Mouse (Mus musculus) adrenal gland, postnatal 14 days (tissue): ENCODE measurements around the gene Resf1. TPM values are rescaled to one million over a fixed set of nuclear protein-coding genes. Genes with fewer than 3 reads are reported as not detected.
"Not testable (repeated sequence)": the region's sequence is repeated elsewhere in the genome, so short reads cannot be mapped to it uniquely, and the experiment has no call there.

Experiments used
- DNase-seq: peaks from one replicate; pipeline ENCODE4 v3.0.0; 2021; ENCODE audit warnings: mixed read lengths
- long read RNA-seq, 2 experiments: library from polyadenylated mRNA; stranded (forward); transcript quantifications; one replicate each; pipeline ENCODE4 v2.0.0; 2021
- total RNA-seq: library from RNA; stranded (reverse); gene quantifications from 2 replicates; pipeline ENCODE4 v1.2.3, GENCODE M21; 2021

Resf1 gene
- 38.6 and 40.4 TPM in 2 replicates for total RNA-seq
- long read RNA-seq, experiment 1, partial matches to known transcripts, result 0 of 1 reads
- long read RNA-seq, experiment 1, other reads (novel, unspliced or antisense), result 1 of 1 reads
- long read RNA-seq, experiment 2, partial matches to known transcripts, result 0 of 1 reads
- long read RNA-seq, experiment 2, other reads (novel, unspliced or antisense), result 1 of 1 reads

DNA sequence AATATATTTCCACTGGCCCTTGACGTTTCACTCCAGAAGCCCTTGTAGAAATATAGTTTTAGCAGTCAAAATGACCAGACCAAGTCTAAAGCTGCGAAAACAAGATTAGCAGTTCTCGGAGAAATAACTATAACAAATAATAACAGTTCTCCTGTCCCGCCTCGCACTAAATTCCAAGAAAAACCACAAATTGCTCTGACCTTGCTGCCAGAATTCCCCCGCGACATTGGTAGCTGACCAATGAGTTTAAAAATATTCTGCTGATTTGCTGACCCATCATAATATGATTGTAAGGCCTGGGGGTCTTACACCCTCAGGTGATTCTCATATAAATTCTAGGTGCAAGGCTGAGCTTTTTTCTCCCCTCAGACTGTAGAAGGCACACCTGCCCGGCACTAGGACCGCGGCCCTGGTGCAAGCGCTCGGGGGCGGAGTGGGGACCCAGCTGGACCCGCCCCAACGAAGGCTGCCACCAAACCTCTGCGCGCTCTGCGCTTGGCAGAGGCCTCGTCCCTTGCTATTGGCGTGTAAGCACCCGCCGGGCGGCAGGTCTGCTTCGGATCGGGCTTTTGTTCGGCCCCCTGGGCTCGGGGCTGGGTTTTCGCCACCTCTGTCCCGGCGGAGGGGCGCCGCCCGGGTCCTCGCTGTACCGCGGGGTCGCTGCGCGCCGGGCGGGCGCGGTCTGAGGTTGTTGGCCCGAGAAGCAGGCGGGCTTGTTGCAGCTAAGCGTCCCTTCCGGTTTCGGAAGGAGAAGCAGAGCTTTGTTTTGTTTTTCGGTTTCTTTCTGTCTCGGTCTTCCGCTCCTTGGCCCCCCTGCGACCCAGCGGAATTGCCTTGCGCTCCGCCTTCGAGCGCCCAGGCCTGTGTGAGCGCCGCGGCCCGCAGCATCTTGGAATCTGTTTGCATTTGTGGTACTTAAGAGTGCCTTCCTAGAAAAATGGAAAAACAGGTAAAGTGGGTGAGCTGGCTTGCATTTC, at the start of gene Resf1:
Gene Resf1 (plus strand): TSS at position 459 of the 977 bp plus-strand sequence.
- peak; percentile 96 for DNase-seq

- DNase-seq, result no peak
Measured at GRCm38 (mm10) chr6:149260801-149261239, 48.4 kb upstream of the Resf1 start.

GRCm38 (mm10) chr6:149267951-149268350, 41.3 kb upstream of the Resf1 start:
- no peak for DNase-seq

DNA sequence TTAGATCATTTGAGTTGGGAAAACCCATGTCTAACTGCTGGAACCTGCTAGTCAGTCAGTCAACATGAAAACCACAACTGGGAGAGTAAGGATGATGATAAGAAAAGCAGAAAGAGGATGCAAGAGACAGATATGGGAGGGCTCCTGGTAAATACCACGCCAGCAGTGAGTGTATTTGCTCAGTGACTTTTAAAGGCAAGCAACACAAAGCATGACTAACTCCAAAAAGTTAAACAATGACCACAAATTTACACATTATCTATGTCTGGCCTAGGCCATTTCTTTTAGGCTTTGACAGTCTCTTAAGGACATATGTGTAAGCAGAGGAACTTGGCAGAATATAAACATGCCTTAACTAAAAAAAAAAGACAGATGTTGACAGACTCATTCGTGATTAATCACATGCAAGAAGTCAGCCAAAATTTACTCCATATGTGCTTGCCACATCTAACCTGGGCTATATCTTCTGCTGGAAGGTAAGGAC, 30.9 kb upstream of the Resf1 start:
- no peak for DNase-seq

DNA sequence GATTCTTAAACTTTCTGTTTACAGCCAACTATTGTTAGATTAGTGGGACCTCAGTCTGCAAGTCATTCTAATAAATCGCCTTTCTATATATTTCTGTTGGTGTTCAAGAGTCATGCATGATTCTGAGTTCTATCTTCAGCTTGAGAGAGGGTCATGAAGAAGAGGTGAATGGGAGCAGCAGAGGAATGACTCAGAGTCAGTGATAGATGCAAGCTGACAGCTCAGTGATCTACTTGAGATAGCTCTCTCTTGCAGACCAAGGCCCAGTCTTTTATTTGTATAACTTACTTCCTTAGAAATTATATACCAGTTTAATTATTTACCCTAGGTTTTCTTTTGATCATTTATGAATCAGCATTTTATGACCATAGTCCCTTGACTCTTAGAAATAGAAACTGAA, 30.3 kb upstream of the Resf1 start:
- no peak for DNase-seq

DNA sequence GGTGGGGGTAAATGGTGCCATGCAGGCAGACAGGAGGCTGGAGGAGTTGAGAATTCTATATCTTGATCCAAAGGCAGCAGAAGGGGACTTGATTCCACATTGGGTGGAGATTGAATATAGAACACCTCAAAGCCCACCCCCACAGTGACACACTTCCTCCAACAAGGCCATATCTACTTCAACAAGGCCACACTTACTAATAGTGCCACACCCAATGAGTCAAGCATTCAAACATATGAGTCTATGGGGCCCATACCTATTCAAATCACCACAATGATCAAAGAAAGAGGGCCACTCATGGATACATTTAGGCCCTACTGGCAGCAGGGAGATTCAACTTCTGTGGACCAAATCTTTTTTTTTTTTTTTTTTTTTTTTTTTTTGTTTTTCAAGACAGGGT, 28.7 kb upstream of the Resf1 start:
- DNase-seq, result no peak

DNA sequence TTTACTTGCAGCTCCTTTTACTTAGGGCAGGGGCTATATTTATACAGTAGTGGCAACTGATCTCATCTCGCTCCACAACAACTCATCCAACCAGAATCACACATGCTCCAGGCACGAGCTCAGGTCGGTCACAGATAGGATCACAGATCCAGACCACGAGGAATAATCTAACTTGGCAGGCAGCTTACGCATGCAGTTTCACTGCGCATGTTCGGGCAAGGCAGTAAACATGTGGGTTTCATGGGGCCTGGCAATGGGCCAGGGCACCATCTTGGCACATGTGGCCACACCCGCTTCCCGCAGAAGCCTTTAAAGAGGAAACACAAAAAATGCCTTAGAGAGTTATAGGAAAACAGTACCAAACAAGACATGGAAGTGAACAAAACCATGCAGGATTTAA, 21.0 kb upstream of the Resf1 start:
- not testable (repeated sequence) for DNase-seq

DNA sequence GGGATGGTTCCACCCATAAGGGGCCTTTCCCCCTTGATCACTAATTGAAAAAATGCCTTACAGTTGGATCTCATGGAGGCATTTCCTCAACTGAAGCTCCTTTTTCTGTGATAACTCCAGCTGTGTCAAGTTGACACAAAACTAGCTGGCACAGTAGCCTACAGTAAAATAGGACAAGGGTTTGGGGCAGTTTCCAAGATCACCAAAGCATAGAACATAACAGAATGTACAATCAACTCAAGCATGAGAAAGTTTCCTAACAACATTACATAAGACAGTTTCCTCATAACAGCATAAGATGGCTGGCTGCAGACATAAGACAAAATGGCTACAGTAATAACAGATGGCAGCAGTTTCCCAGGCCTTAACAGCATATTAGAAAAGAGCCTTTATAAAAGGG, 6.0 kb upstream of the Resf1 start:
- DNase-seq, result not testable (repeated sequence)

- DNase-seq, result no peak
Measured at GRCm38 (mm10) chr6:149307092-149307491, 2.1 kb upstream of the Resf1 start.

GRCm38 (mm10) chr6:149307801-149308200, 1.4 kb upstream of the Resf1 start:
- DNase-seq, result no peak

DNA sequence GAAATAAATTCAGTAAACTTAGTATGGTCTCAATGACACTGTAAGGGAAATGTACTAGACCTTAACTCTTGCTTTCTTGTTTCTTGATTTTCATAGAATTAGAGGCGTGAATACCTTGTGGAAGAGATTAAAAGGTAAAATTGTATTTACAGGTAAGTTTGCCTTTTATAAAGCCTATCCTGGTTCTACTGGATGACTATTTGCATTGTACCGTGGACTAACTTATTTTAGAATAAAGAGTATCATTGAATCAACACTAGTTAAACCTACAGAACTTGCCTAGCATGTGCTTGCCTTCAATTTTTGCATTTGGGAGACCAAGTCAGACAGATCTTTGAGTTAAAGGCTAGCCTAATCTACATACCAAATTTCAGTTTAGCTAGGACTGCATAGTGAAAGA, 1.0 kb downstream of the Resf1 start:
- no peak for DNase-seq

- no peak for DNase-seq
Measured at GRCm38 (mm10) chr6:149311044-149311443, 1.8 kb downstream of the Resf1 start.

DNA sequence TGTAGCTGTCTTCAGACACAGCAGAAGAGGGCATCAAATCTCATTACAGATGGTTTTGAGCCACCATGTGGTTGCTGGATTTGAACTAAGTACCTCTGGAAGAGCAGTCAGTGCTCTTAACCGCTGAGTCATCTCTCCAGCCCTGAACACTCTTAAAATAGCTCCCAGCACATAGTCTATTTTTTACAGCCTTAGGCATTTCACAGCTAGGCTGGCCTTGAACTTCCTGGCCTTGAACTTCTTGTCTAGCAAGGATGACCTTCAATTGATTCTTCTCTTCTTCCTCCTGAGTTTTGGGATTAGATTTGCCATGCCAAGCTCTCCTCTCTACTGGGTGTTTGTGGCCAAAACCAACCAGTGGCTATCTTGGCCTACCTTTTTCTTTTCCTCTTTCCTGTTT, 2.6 kb downstream of the Resf1 start:
- DNase-seq, result peak; percentile 12

- no peak for DNase-seq
Measured at GRCm38 (mm10) chr6:149312221-149312620, 3.0 kb downstream of the Resf1 start.

- no peak for DNase-seq
Measured at GRCm38 (mm10) chr6:149314918-149315317, 5.7 kb downstream of the Resf1 start.

DNA sequence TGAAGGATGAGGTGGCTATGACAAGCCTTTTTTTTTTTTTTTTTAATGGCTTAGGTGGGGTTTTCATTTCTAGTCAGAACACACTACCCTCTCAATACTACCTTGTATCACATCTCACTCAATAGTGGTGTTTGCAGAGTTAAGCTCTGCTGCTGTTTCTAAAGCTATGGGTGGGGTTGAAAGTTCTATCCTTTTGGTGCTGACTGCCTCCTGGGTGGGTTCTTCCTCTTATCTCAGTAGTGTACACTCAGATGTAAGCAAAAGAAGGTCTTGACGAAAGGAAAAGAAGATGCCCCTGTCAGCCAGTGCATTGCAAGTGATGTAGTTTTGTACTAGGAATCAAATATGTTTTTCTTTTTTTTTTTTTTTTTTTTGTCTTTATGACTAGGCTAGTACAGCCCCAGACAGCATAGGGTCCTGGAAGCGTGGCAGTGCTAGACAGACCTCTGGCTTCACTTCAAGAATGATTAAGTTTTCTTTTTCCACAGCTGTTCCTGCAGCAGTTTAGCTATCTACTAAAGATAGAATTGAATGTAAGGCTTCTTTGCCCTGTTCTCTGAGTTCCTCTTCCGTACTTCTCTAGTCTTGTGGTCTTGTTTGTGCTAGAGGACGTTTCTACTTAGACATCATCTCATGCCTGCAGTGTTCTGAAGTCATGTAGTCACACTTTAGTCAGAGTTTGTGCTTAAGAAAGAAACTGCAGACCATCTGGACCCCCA, 14.5 kb downstream of the Resf1 start:
- DNase-seq, result no peak

DNA sequence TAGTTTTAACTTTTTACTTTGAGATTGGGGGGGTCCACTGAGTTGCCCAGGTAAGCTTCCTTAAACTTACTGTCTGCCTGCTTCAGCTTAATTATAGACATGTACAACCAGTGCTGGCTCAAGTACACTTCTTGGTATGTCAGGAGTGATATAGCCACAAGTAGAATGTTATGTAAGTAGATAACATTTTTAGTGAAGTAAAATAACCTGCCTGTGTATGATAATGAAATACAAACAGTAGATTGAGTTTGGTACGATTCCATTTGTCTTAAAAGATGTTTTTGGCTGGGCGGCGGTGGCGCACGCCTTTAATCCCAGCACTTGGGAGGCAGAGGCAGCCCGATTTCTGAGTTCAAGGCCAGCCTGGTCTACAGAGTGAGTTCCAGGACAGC, 15.0 kb downstream of the Resf1 start:
- DNase-seq, result no peak

- no peak for DNase-seq
Measured at GRCm38 (mm10) chr6:149329071-149329470, 19.9 kb downstream of the Resf1 start.

- DNase-seq, result no peak
Measured at GRCm38 (mm10) chr6:149330332-149330731, 21.1 kb downstream of the Resf1 start.

DNA sequence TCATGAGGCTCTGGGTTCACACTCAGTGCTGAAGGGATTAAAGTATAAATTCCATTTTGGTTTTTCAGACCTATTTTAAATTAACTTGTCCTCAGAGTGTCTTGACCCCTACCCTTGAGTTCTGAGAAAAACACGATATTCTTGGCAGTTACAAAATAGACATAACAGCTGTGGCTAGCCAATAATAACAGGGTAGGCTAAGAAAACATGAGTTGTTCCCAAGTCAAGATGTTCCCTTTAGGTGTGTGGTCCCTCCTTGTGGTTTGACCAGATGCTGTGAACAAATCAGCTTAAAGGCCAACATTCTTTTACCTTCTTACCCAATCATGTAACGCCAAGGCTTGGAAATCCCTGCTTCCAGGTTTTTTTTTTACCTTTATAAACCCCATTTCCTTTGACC, 23.8 kb downstream of the Resf1 start:
- no peak for DNase-seq

DNA sequence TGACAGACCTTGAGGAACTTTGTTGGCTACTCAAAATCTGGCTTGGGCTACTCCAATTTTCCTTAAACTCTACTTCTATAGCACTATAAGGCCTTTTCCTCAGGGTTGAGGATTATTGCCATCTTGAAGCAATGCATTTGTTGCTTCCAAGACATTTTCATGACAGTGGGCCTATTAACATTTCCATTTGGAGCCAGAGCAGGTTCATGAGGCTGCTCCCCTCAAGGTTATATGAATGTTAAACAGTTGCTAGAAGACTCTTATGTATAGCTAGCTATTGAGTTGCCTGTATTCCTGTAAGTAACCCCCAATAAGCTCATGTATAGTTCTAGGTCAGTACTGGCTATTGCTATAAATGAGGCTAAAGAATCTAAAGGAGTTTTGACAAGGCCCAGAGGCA, 28.8 kb downstream of the Resf1 start:
- no peak for DNase-seq

- DNase-seq, result no peak
Measured at GRCm38 (mm10) chr6:149338622-149339021, 29.4 kb downstream of the Resf1 start.

DNA sequence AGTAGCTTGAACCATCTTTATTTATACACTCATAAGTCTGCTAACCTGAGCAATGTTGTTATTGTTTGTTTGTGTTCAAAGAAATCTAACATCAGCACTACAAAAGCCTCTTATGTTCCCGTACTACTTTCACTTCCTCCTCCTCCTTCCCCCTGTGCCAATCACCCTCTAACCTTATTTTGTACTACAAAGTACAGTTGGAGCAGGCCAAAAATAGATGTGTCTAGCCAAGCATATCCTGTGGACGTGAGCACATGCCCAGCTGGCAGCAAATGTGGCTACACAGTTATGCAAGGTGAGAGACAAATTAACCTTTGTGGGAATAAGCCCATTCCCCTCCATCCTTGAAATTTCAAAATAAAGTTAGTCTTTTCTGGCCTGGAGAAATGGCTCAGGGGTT, 34.6 kb downstream of the Resf1 start:
- peak; percentile 23 for DNase-seq
